Mouse (Mus musculus): Measurements from ENCODE around the gene Trim17.
A peak's percentile ranks its signal among the peaks of the same experiment; 100 is the strongest.
"Not testable (repeated sequence)": the region's sequence is repeated elsewhere in the genome, so short reads cannot be mapped to it uniquely, and the experiment has no call there.

Gene Trim17

GRCm38 (mm10) chr11:58948542-58949479 lies 5.7 kb upstream of the Trim17 start, which contains the start of gene Hist3h2ba:
Hist3h2ba (plus strand) TSS chr11:58948920.
- DNase-seq = peak; percentile 60

GRCm38 (mm10) chr11:58949480-58950431 lies 4.7 kb upstream of the Trim17 start:
- DNase-seq = peak; percentile 66

GRCm38 (mm10) chr11:58951210-58951609 lies 3.3 kb upstream of the Trim17 start:
- DNase-seq = no peak

- DNase-seq = no peak
Observed at GRCm38 (mm10) chr11:58953351-58954169, 925 bp upstream of the Trim17 start.

GRCm38 (mm10) chr11:58954170-58954419 lies 390 bp upstream of the Trim17 start:
- not testable (repeated sequence) for DNase-seq

GRCm38 (mm10) chr11:58955143-58955867 lies 820 bp downstream of the Trim17 start:
- DNase-seq = no peak

GRCm38 (mm10) chr11:58955868-58956257 lies 1.4 kb downstream of the Trim17 start:
- DNase-seq = no peak

GRCm38 (mm10) chr11:58957226-58957914 lies 2.9 kb downstream of the Trim17 start:
- DNase-seq = no peak

- no peak for DNase-seq
Observed at GRCm38 (mm10) chr11:58958536-58958935, 4.1 kb downstream of the Trim17 start.

GRCm38 (mm10) chr11:58959186-58959825 lies 4.8 kb downstream of the Trim17 start:
- no peak for DNase-seq

GRCm38 (mm10) chr11:58959921-58960465 lies 5.5 kb downstream of the Trim17 start:
- peak; percentile 71 for DNase-seq

- no peak for DNase-seq
Observed at GRCm38 (mm10) chr11:58961364-58962177, 7.1 kb downstream of the Trim17 start.

- peak; percentile 43 for DNase-seq
Observed at GRCm38 (mm10) chr11:58963543-58963942, 9.1 kb downstream of the Trim17 start.

- no peak for DNase-seq
Observed at GRCm38 (mm10) chr11:58964216-58964615, 9.7 kb downstream of the Trim17 start.

- no peak for DNase-seq
Observed at GRCm38 (mm10) chr11:58965001-58965760, 10.7 kb downstream of the Trim17 start.

- DNase-seq = no peak
Observed at GRCm38 (mm10) chr11:58967346-58967745, 12.9 kb downstream of the Trim17 start.

- no peak for DNase-seq
Observed at GRCm38 (mm10) chr11:58968551-58968950, 14.1 kb downstream of the Trim17 start.

GRCm38 (mm10) chr11:58969027-58969426 lies 14.5 kb downstream of the Trim17 start:
- no peak for DNase-seq

- DNase-seq = no peak
Observed at GRCm38 (mm10) chr11:58969659-58970058, 15.2 kb downstream of the Trim17 start.
